Mouse (Mus musculus): ENCODE results near the gene Supt6.

DNA sequence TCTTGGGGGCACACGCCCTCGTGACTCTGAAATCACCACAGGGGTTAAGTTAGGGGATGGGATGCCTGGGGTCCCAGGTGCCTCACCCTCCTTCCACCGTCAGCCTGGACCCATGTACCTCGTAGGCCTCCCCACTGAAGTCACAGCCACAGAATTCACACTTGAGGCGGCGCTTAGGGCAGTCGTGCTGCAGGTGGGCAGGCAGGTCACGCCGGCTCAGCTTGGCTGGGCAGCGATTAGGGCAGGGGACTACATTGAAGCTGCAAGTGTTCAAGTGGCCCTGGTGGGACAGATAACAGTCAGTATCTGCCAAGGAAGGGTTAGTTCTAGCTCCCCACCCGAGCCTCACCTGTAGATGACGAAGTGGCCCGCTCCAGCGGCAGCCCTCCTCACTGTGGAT lies 84.6 kb downstream of the Supt6 start:
- TF ChIP-seq CTCF (IDR thresholded peaks at IDR 0.05; ENCODE audit: extremely low read depth, insufficient read length, insufficient replicate concordance, low read depth, low read length) (no peak), POLR2A (IDR thresholded peaks at IDR 0.05; ENCODE audit: low read depth, low read length) (no peak)

All from small intestine, adult 2 months (tissue).